Mouse (Mus musculus): Measurements from ENCODE around the gene Foxc1. TPM values are rescaled to one million over a fixed set of nuclear protein-coding genes. Genes with fewer than 3 reads are reported as not detected.

Gene Foxc1
- polyA plus RNA-seq (2015; fragmentation: Nextera tagmentation; extraction: Ambion mirVana): 0.13 and 0.15 TPM in 2 replicates

GRCm38 (mm10) chr13:31806428-31806832, at the start of gene Foxc1:
TSS of gene Foxc1 (plus strand) at chr13:31806633.
- H3K4me1 ChIP-seq (replicated peaks; ENCODE audit: control insufficient read depth, insufficient read depth): peaks cover 2% of the 10 kb centered on the region; the same call in 1 of the 2 replicates
- TF ChIP-seq CTCF (IDR thresholded peaks at IDR 0.05; ENCODE audit: low read depth) (no peak), EP300 (optimal IDR thresholded peaks at IDR 0.05) (no peak)
- peak within 1 kb of the TSS; percentile 54 for H3K4me3 ChIP-seq (ENCODE audit: low read depth, low read length)
- no peaks in the 10 kb centered on the region for H3K36me3 ChIP-seq (ENCODE audit: control insufficient read depth, insufficient read depth, low read length)
- H3K4me2 ChIP-seq (replicated peaks; ENCODE audit: low read depth): peak within 1 kb of the TSS; percentile 89
- peaks cover 11% of the 10 kb centered on the region; the same call in 1 of the 2 replicates for H3K27me3 ChIP-seq (ENCODE audit: control insufficient read depth, insufficient read depth, low read length)
- H3K27ac ChIP-seq (replicated peaks): no peak within 1 kb of the TSS
- WGBS: under 1% methylated on average over 24 of the region's 40 CpGs
- H3K9me3 ChIP-seq (ENCODE audit: control insufficient read depth, low read length): no peaks in the 10 kb centered on the region
- DNase-seq (ENCODE audit: low spot score) (peak; percentile 85), ATAC-seq (ENCODE audit: low FRiP score, low TSS enrichment) (peak; percentile 87)
- peak within 1 kb of the TSS; percentile 58 for H3K9ac ChIP-seq (ENCODE audit: low read length)

- no peaks in the 10 kb centered on the region for H3K9me3 ChIP-seq (ENCODE audit: control insufficient read depth, low read length)
- no peaks in the 10 kb centered on the region for H3K4me1 ChIP-seq (replicated peaks; ENCODE audit: control insufficient read depth, insufficient read depth)
- ATAC-seq (ENCODE audit: low FRiP score, low TSS enrichment): no peak
- no peaks in the 10 kb centered on the region for H3K27me3 ChIP-seq (ENCODE audit: control insufficient read depth, insufficient read depth, low read length)
- no peaks in the 10 kb centered on the region for H3K36me3 ChIP-seq (ENCODE audit: control insufficient read depth, insufficient read depth, low read length)
- TF ChIP-seq CTCF (IDR thresholded peaks at IDR 0.05; ENCODE audit: low read depth) (no peak), EP300 (optimal IDR thresholded peaks at IDR 0.05) (no peak)
- no peak overlapping the region for H3K9ac ChIP-seq (ENCODE audit: low read length)
- H3K4me2 ChIP-seq (replicated peaks; ENCODE audit: low read depth): no peak overlapping the region
- no peak overlapping the region for H3K27ac ChIP-seq (replicated peaks)
- no peak overlapping the region for H3K4me3 ChIP-seq (ENCODE audit: low read depth, low read length)
- WGBS: 30% methylated on average over 4 of the region's 4 CpGs
- no peak for DNase-seq (ENCODE audit: low spot score)
Observed at GRCm38 (mm10) chr13:31760411-31760810, 46.0 kb upstream of the Foxc1 start.

- Histone ChIP-seq H3K9ac (ENCODE audit: low read length) (no peak overlapping the region), H3K36me3 (ENCODE audit: control insufficient read depth, insufficient read depth, low read length) (no peaks in the 10 kb centered on the region), H3K9me3 (ENCODE audit: control insufficient read depth, low read length) (no peaks in the 10 kb centered on the region), H3K4me3 (ENCODE audit: low read depth, low read length) (no peak overlapping the region), H3K4me1 (replicated peaks; ENCODE audit: control insufficient read depth, insufficient read depth) (no peaks in the 10 kb centered on the region), H3K27me3 (ENCODE audit: control insufficient read depth, insufficient read depth, low read length) (no peaks in the 10 kb centered on the region), H3K27ac (replicated peaks) (no peak overlapping the region), H3K4me2 (replicated peaks; ENCODE audit: low read depth) (no peak overlapping the region)
- ATAC-seq (ENCODE audit: low FRiP score, low TSS enrichment) (no peak), DNase-seq (ENCODE audit: low spot score) (no peak)
- TF ChIP-seq CTCF (IDR thresholded peaks at IDR 0.05; ENCODE audit: low read depth) (no peak), EP300 (optimal IDR thresholded peaks at IDR 0.05) (no peak)
- WGBS: 64% methylated on average over 4 of the region's 4 CpGs
Observed at GRCm38 (mm10) chr13:31761057-31761456, 45.4 kb upstream of the Foxc1 start.

- no peak for ATAC-seq (ENCODE audit: low FRiP score, low TSS enrichment)
- H3K4me3 ChIP-seq (ENCODE audit: low read depth, low read length): no peak overlapping the region
- H3K9me3 ChIP-seq (ENCODE audit: control insufficient read depth, low read length): no peaks in the 10 kb centered on the region
Observed at GRCm38 (mm10) chr13:31764419-31764818, 42.0 kb upstream of the Foxc1 start.

GRCm38 (mm10) chr13:31765564-31765963, 40.9 kb upstream of the Foxc1 start:
- 82% methylated on average over 2 of the region's 2 CpGs for WGBS
- Histone ChIP-seq H3K4me2 (replicated peaks; ENCODE audit: low read depth) (no peak overlapping the region), H3K4me1 (replicated peaks; ENCODE audit: control insufficient read depth, insufficient read depth) (no peaks in the 10 kb centered on the region), H3K27me3 (ENCODE audit: control insufficient read depth, insufficient read depth, low read length) (no peaks in the 10 kb centered on the region), H3K36me3 (ENCODE audit: control insufficient read depth, insufficient read depth, low read length) (no peaks in the 10 kb centered on the region), H3K4me3 (ENCODE audit: low read depth, low read length) (no peak overlapping the region), H3K27ac (replicated peaks) (no peak overlapping the region), H3K9me3 (ENCODE audit: control insufficient read depth, low read length) (no peaks in the 10 kb centered on the region), H3K9ac (ENCODE audit: low read length) (no peak overlapping the region)
- DNase-seq (ENCODE audit: low spot score) (no peak), ATAC-seq (ENCODE audit: low FRiP score, low TSS enrichment) (no peak)
- TF ChIP-seq EP300 (optimal IDR thresholded peaks at IDR 0.05): no peak
- no peak for TF ChIP-seq CTCF (IDR thresholded peaks at IDR 0.05; ENCODE audit: low read depth)

More at GRCm38 (mm10) chr13:31764419-31764818, 42.0 kb upstream of the Foxc1 start:
- no peak for DNase-seq (ENCODE audit: low spot score)
- WGBS: 86% methylated on average over 3 of the region's 3 CpGs
- H3K4me2 ChIP-seq (replicated peaks; ENCODE audit: low read depth): no peak overlapping the region
- no peaks in the 10 kb centered on the region for H3K36me3 ChIP-seq (ENCODE audit: control insufficient read depth, insufficient read depth, low read length)
- no peaks in the 10 kb centered on the region for H3K4me1 ChIP-seq (replicated peaks; ENCODE audit: control insufficient read depth, insufficient read depth)
- H3K27me3 ChIP-seq (ENCODE audit: control insufficient read depth, insufficient read depth, low read length): no peaks in the 10 kb centered on the region
- H3K9ac ChIP-seq (ENCODE audit: low read length): no peak overlapping the region
- H3K27ac ChIP-seq (replicated peaks): no peak overlapping the region
- TF ChIP-seq CTCF (IDR thresholded peaks at IDR 0.05; ENCODE audit: low read depth): no peak
- no peak for TF ChIP-seq EP300 (optimal IDR thresholded peaks at IDR 0.05)

- Histone ChIP-seq H3K4me2 (replicated peaks; ENCODE audit: low read depth) (no peak overlapping the region), H3K9ac (ENCODE audit: low read length) (no peak overlapping the region), H3K4me3 (ENCODE audit: low read depth, low read length) (no peak overlapping the region), H3K27ac (replicated peaks) (no peak overlapping the region), H3K9me3 (ENCODE audit: control insufficient read depth, low read length) (no peaks in the 10 kb centered on the region), H3K36me3 (ENCODE audit: control insufficient read depth, insufficient read depth, low read length) (no peaks in the 10 kb centered on the region), H3K27me3 (ENCODE audit: control insufficient read depth, insufficient read depth, low read length) (no peaks in the 10 kb centered on the region), H3K4me1 (replicated peaks; ENCODE audit: control insufficient read depth, insufficient read depth) (no peaks in the 10 kb centered on the region)
- no peak for TF ChIP-seq EP300 (optimal IDR thresholded peaks at IDR 0.05)
- TF ChIP-seq CTCF (IDR thresholded peaks at IDR 0.05; ENCODE audit: low read depth): no peak
- DNase-seq (ENCODE audit: low spot score): no peak
- 79% methylated on average over 5 of the region's 5 CpGs for WGBS
- ATAC-seq (ENCODE audit: low FRiP score, low TSS enrichment): no peak
Observed at GRCm38 (mm10) chr13:31772882-31773281, 33.6 kb upstream of the Foxc1 start.

Measured in stomach, postnatal 0 days (tissue).